Mouse (Mus musculus): ENCODE measurements at regions not wholly inside any gene's neighbourhood (a gene's known extent, or its start where the extent isn't known, plus 50 kb on each side); places are given as distances from the start of the nearest gene placed in this dataset.
A peak's percentile ranks its signal among the peaks of the same experiment; 100 is the strongest.
"Not testable (repeated sequence)": the region's sequence is repeated elsewhere in the genome, so short reads cannot be mapped to it uniquely, and the experiment has no call there.

DNA sequence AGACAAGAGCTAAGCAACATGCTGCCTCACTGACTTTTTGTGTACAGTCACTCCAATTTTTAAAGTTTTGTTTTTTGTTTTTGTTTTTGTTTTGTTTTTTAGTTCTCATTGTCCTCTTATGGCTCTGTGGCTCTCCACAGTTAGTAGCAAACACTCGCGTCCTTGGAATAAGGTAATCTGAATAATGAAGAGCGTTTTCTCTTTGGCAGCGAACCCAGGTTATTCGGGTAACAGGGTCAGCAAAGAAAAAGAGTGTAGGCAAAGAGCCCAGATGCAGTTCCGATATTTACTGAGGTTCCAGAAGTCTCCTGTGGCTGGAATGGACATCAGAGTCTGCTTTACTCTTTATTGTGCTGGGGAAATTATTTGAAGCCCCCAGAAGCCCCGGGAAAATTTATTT lies 381.4 kb upstream of the Arid1b start:
- Histone ChIP-seq H3K36me3 (ENCODE audit: control insufficient read depth, insufficient read depth) (no peaks in the 10 kb centered on the region), H3K79me2 (ENCODE audit: control insufficient read depth, insufficient read depth) (no peaks in the 10 kb centered on the region), H3K4me3 (no peak overlapping the region), H3ac (ENCODE audit: control insufficient read depth, insufficient read length) (no peak overlapping the region), H3K4me2 (ENCODE audit: low read depth) (peak overlapping the region; percentile 18), H3K27me3 (ENCODE audit: control insufficient read depth, insufficient read depth, insufficient read length) (no peaks in the 10 kb centered on the region)
- TF ChIP-seq POLR2A (IDR thresholded peaks at IDR 0.05; ENCODE audit: insufficient read length, low read depth) (no peak), TCF3 (IDR thresholded peaks at IDR 0.05; ENCODE audit: insufficient read length, low read depth) (no peak), TCF12 (IDR thresholded peaks at IDR 0.05; ENCODE audit: insufficient read depth, poor library complexity, severe bottlenecking) (no peak), MAX (IDR thresholded peaks at IDR 0.05; ENCODE audit: low read depth) (no peak), CEBPB (IDR thresholded peaks at IDR 0.05; ENCODE audit: insufficient read depth, poor library complexity, severe bottlenecking) (no peak), REST (IDR thresholded peaks at IDR 0.05; ENCODE audit: insufficient read depth, insufficient read length) (no peak), USF1 (IDR thresholded peaks at IDR 0.05; ENCODE audit: low read depth) (no peak), MYOG (IDR thresholded peaks at IDR 0.05; ENCODE audit: control insufficient read depth in 1 of 3, insufficient read depth in 1 of 3, insufficient read length in 2 of 3, low read depth in 2 of 3) (no peak)

DNA sequence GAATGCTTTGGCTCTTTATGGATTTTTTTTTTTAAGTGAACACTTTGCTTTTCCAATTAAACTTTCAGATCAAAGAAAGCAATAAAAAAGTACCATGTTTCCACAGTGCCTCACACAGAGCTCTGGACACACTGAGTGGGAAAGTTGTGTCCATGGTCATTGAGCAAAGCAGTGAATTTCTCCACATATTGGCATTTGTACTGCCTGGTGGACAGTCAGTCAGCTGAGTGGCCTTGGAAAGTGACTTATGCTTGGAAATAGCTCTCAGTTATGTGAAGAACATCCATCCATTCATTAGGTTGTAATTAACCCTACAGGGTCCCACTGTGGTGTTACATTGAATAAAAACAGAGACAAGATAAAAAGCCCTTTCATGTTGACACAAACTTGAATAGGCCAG lies 373.8 kb upstream of the Arid1b start:
- Histone ChIP-seq H3K4me2 (ENCODE audit: low read depth) (no peak overlapping the region), H3K27me3 (ENCODE audit: control insufficient read depth, insufficient read depth, insufficient read length) (no peaks in the 10 kb centered on the region), H3K36me3 (ENCODE audit: control insufficient read depth, insufficient read depth) (no peaks in the 10 kb centered on the region), H3ac (ENCODE audit: control insufficient read depth, insufficient read length) (no peak overlapping the region), H3K79me2 (ENCODE audit: control insufficient read depth, insufficient read depth) (no peaks in the 10 kb centered on the region), H3K4me3 (no peak overlapping the region)
- TF ChIP-seq REST (IDR thresholded peaks at IDR 0.05; ENCODE audit: insufficient read depth, insufficient read length) (no peak), TCF3 (IDR thresholded peaks at IDR 0.05; ENCODE audit: insufficient read length, low read depth) (no peak), E2F4 (IDR thresholded peaks at IDR 0.05; ENCODE audit: insufficient read depth) (no peak), POLR2AphosphoS2 (IDR thresholded peaks at IDR 0.05; ENCODE audit: insufficient read length, low read depth) (no peak), MAX (IDR thresholded peaks at IDR 0.05; ENCODE audit: low read depth) (no peak), MYOD1 (IDR thresholded peaks at IDR 0.05; ENCODE audit: control insufficient read depth in 1 of 3, insufficient read length in 2 of 3, low read depth in 2 of 3) (no peak), TCF12 (IDR thresholded peaks at IDR 0.05; ENCODE audit: insufficient read depth, poor library complexity, severe bottlenecking) (no peak), USF1 (IDR thresholded peaks at IDR 0.05; ENCODE audit: low read depth) (no peak), SRF (IDR thresholded peaks at IDR 0.05; ENCODE audit: control insufficient read depth, insufficient read length, low read depth) (no peak), CEBPB (IDR thresholded peaks at IDR 0.05; ENCODE audit: insufficient read depth, poor library complexity, severe bottlenecking) (no peak), POLR2A (IDR thresholded peaks at IDR 0.05; ENCODE audit: insufficient read length, low read depth) (no peak), MYOG (IDR thresholded peaks at IDR 0.05; ENCODE audit: control insufficient read depth in 1 of 3, insufficient read depth in 1 of 3, insufficient read length in 2 of 3, low read depth in 2 of 3) (no peak)

DNA sequence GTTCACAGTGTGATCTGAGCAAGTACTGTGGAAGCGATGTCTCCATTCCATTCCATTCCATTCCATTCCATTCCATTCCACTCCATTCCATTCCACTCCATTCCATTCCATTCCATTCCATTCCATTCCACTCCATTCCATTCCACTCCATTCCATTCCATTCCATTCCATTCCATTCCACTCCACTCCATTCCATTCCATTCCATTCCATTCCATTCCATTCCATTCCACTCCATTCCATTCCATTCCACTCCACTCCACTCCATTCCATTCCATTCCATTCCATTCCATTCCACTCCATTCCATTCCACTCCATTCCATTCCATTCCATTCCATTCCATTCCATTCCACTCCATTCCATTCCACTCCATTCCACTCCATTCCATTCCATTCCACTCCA lies 368.0 kb upstream of the Arid1b start:
- H3K4me2 ChIP-seq (ENCODE audit: low read depth); H3ac ChIP-seq (ENCODE audit: control insufficient read depth, insufficient read length); H3K79me2 ChIP-seq (ENCODE audit: control insufficient read depth, insufficient read depth); H3K4me3 ChIP-seq; H3K36me3 ChIP-seq (ENCODE audit: control insufficient read depth, insufficient read depth); H3K27me3 ChIP-seq (ENCODE audit: control insufficient read depth, insufficient read depth, insufficient read length): not testable (repeated sequence)

DNA sequence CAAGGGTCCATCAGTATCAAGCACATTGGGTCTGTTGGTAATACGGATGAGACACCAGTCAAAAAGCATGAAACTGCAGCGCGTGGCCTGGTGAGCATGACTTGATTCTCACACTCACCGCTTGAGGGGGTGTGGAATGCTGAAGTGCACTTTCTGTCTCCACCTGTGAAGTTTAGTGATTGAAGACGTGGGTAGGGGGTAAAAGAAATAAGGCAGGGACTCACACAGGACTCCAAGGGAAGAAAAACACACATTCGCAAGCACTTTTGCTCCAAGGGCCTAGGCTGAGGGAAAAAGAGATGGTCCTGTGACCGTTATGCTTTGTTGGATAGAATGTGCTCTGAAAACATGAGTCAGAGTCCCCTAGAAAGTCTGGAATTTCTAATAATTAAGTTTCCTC lies 366.6 kb upstream of the Arid1b start:
- Histone ChIP-seq H3ac (ENCODE audit: control insufficient read depth, insufficient read length) (no peak overlapping the region), H3K36me3 (ENCODE audit: control insufficient read depth, insufficient read depth) (no peaks in the 10 kb centered on the region), H3K79me2 (ENCODE audit: control insufficient read depth, insufficient read depth) (no peaks in the 10 kb centered on the region), H3K4me3 (no peak overlapping the region), H3K27me3 (ENCODE audit: control insufficient read depth, insufficient read depth, insufficient read length) (no peaks in the 10 kb centered on the region), H3K4me2 (ENCODE audit: low read depth) (no peak overlapping the region)
- TF ChIP-seq MYOG (IDR thresholded peaks at IDR 0.05; ENCODE audit: control insufficient read depth in 1 of 3, insufficient read depth in 1 of 3, insufficient read length in 2 of 3, low read depth in 2 of 3) = no peak
- no peak for TF ChIP-seq MAX (IDR thresholded peaks at IDR 0.05; ENCODE audit: low read depth)
- no peak for TF ChIP-seq USF1 (IDR thresholded peaks at IDR 0.05; ENCODE audit: low read depth)
- TF ChIP-seq E2F4 (IDR thresholded peaks at IDR 0.05; ENCODE audit: insufficient read depth) = no peak

DNA sequence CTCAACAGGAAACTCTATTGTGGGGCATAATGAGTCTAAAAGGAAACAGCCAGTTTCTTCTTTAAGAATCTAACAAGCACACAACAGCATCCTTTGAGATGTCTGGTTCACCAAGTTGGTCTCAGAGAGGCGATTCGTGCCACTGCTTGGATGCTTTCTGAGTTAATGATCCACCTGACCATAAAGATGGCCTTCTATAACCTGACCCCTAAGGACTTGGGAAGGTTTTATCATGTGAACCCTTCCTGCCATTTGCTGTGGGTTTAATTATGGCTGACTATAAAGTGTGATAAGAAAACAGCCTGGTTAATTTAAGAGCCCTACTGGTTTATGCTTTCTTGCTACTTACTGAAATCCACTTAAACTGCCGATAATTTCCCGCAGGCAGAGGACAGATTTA lies 363.0 kb upstream of the Arid1b start:
- Histone ChIP-seq H3K27me3 (ENCODE audit: control insufficient read depth, insufficient read depth, insufficient read length) (no peaks in the 10 kb centered on the region), H3K79me2 (ENCODE audit: control insufficient read depth, insufficient read depth) (no peaks in the 10 kb centered on the region), H3K36me3 (ENCODE audit: control insufficient read depth, insufficient read depth) (no peaks in the 10 kb centered on the region), H3ac (ENCODE audit: control insufficient read depth, insufficient read length) (no peak overlapping the region), H3K4me3 (no peak overlapping the region), H3K4me2 (ENCODE audit: low read depth) (no peak overlapping the region)
- TF ChIP-seq MYOG (IDR thresholded peaks at IDR 0.05; ENCODE audit: control insufficient read depth in 1 of 3, insufficient read depth in 1 of 3, insufficient read length in 2 of 3, low read depth in 2 of 3) (no peak), MYOD1 (IDR thresholded peaks at IDR 0.05; ENCODE audit: control insufficient read depth in 1 of 3, insufficient read length in 2 of 3, low read depth in 2 of 3) (no peak), MAX (IDR thresholded peaks at IDR 0.05; ENCODE audit: low read depth) (no peak), POLR2AphosphoS2 (IDR thresholded peaks at IDR 0.05; ENCODE audit: insufficient read length, low read depth) (no peak), E2F4 (IDR thresholded peaks at IDR 0.05; ENCODE audit: insufficient read depth) (no peak), REST (IDR thresholded peaks at IDR 0.05; ENCODE audit: insufficient read depth, insufficient read length) (no peak), TCF3 (IDR thresholded peaks at IDR 0.05; ENCODE audit: insufficient read length, low read depth) (no peak), USF1 (IDR thresholded peaks at IDR 0.05; ENCODE audit: low read depth) (no peak), CEBPB (IDR thresholded peaks at IDR 0.05; ENCODE audit: insufficient read depth, poor library complexity, severe bottlenecking) (no peak), POLR2A (IDR thresholded peaks at IDR 0.05; ENCODE audit: insufficient read length, low read depth) (no peak), TCF12 (IDR thresholded peaks at IDR 0.05; ENCODE audit: insufficient read depth, poor library complexity, severe bottlenecking) (no peak), SRF (IDR thresholded peaks at IDR 0.05; ENCODE audit: control insufficient read depth, insufficient read length, low read depth) (no peak)
